Mouse (Mus musculus): ENCODE results near the gene Ugt1a5. TPM values are rescaled to one million over a fixed set of nuclear protein-coding genes. Genes with fewer than 3 reads are reported as not detected.

Ugt1a5 gene
- polyA plus RNA-seq, 1 experiment from 2014 or later, result not detected

DNA sequence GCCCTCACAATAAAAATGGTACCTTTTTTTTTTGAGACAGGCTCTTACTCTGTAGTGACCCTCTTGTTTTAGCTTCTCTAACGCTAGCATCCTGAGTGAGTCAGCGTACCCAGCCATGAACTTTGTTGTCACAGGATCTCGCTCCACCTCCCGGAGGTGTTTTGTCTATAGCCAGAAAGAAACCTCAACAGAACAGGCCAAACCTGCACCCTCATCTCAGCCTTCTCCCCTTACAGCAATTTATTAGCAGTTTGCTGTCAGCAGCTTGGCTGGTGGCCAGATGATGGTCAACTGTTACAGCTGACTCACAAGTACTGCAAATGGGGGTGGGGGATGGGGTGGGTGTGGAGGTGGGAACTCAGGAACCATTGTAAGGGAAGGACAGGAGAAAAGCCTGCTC is 96.4 kb downstream of the Ugt1a5 start:
- no peak overlapping the region for H3K27ac ChIP-seq (replicated peaks)

DNA sequence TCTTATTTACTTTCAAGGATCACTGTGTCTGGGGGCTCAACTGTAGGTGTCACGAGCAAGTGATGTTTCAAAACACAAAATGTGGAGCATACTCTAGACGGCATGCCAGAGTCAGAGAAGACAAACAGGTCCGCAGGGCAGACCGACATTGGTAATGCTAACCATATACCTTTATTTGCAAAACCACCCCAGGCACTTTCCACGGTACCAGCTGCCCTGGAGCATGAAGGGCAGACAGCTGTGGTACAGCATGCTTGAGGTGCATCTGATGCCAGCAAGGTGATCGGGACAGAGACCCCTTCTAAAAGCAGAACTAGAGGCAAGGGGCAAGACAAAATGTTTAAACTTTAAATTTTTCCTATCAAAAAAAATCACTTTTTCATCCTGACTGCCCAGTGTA is 97.1 kb downstream of the Ugt1a5 start:
- Histone ChIP-seq H3K4me3 (replicated peaks) (no peak overlapping the region), H3K4me2 (no peak overlapping the region), H3K36me3 (replicated peaks) (peaks cover 79% of the 10 kb centered on the region), H3K27ac (replicated peaks) (no peak overlapping the region), H3K9me3 (replicated peaks) (no peaks in the 10 kb centered on the region), H3K9ac (no peak overlapping the region), H3K27me3 (no peaks in the 10 kb centered on the region), H3K4me1 (replicated peaks) (peaks cover 44% of the 10 kb centered on the region)
- no peak for ATAC-seq (ENCODE audit: insufficient read depth)
- WGBS (ENCODE audit: insufficient replicate concordance), result 67% methylated on average over 6 of the region's 6 CpGs

More for the DNA sequence above, 96.4 kb downstream of the Ugt1a5 start:
- Histone ChIP-seq H3K4me3 (replicated peaks) (no peak overlapping the region), H3K9ac (no peak overlapping the region), H3K4me2 (no peak overlapping the region), H3K27me3 (no peaks in the 10 kb centered on the region), H3K36me3 (replicated peaks) (peaks cover 72% of the 10 kb centered on the region), H3K4me1 (replicated peaks) (peaks cover 44% of the 10 kb centered on the region), H3K9me3 (replicated peaks) (no peaks in the 10 kb centered on the region)
- 75% methylated on average over 4 of the region's 4 CpGs for WGBS (ENCODE audit: insufficient replicate concordance)
- no peak for ATAC-seq (ENCODE audit: insufficient read depth)

DNA sequence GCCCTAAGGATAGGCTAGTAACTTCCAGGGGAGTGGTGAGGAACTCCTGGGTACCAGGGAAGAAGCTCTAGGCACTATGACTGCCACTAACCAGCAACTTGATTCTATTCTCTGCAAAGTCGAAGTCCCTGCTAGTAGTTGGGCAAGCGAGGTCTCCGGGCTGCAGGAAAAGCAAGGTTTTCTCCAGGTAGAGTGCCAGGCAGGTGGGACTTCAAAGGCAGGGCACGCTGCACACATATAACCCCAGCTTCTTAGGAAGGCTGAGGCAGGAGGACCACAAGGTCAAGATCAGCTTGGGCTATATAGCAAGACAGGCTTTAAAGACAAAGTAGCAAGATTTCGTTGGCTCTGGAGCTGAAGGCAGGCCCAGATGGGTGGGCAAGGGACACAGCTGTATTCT is 98.0 kb downstream of the Ugt1a5 start:
- Histone ChIP-seq H3K27me3 (no peaks in the 10 kb centered on the region), H3K27ac (replicated peaks) (no peak overlapping the region), H3K4me3 (replicated peaks) (no peak overlapping the region), H3K9ac (no peak overlapping the region), H3K9me3 (replicated peaks) (no peaks in the 10 kb centered on the region), H3K36me3 (replicated peaks) (peaks cover 88% of the 10 kb centered on the region), H3K4me1 (replicated peaks) (peaks cover 44% of the 10 kb centered on the region), H3K4me2 (no peak overlapping the region)
- 74% methylated on average over 5 of the region's 5 CpGs for WGBS (ENCODE audit: insufficient replicate concordance)
- ATAC-seq (ENCODE audit: insufficient read depth), result no peak

DNA sequence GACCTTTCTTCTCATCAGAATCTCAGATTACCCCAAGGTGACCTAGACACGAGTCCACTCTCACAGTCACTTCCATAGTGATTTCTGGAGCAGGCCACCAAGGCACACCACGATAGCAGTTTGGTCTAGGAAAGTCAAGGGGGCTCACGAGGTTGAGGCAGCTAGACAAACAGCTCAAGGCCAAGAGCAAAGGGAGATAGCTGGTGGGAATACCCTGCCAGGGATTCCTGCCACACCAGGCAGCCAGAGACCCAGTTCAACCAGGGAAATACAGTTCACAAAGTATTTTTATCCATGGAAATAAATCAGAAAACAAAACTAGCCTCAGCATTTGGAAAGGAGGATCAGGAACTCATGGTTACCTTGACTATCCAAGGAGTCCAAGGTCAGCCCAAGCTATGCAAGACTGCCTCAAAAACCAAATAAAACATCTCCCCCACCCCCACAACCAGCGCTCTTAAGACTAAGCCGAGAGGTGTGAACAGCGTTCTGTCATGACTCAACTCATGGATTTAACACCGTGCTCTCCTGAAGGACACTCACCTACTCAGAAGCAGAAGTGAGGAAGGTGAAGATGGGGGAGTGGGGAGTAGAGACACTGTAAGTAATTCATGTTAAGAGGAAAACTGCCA is 98.5 kb downstream of the Ugt1a5 start:
- WGBS (ENCODE audit: insufficient replicate concordance), result 75% methylated on average over 7 of the region's 7 CpGs
- H3K4me1 ChIP-seq (replicated peaks), result peaks cover 40% of the 10 kb centered on the region
- H3K9ac ChIP-seq, result no peak overlapping the region
- no peaks in the 10 kb centered on the region for H3K9me3 ChIP-seq (replicated peaks)
- no peak overlapping the region for H3K27ac ChIP-seq (replicated peaks)
- H3K27me3 ChIP-seq, result no peaks in the 10 kb centered on the region
- no peak overlapping the region for H3K4me2 ChIP-seq
- ATAC-seq (ENCODE audit: insufficient read depth), result no peak
- H3K36me3 ChIP-seq (replicated peaks), result peaks cover 93% of the 10 kb centered on the region
- H3K4me3 ChIP-seq (replicated peaks), result no peak overlapping the region

DNA sequence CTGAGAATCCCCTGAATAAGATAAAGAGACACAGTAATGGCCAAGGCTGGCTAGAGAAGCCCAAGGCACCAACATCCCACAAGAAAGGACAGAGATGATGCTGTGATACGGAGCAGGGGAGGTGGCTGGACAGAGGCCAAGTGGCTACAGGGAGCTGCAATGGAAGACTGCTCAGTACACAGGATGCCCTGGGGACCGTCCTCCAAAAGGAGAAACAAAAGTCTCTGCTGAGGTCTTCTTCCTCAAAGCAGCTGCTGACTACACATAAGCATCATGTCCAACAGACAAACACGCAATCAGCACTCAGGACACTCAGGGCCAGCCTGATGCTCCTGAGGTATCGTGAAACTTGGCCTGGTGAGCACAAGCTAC is 99.0 kb downstream of the Ugt1a5 start:
- H3K4me2 ChIP-seq, result no peak overlapping the region
- H3K4me3 ChIP-seq (replicated peaks), result no peak overlapping the region
- H3K9ac ChIP-seq, result no peak overlapping the region
- peaks cover 35% of the 10 kb centered on the region for H3K4me1 ChIP-seq (replicated peaks)
- H3K9me3 ChIP-seq (replicated peaks), result no peaks in the 10 kb centered on the region
- no peaks in the 10 kb centered on the region for H3K27me3 ChIP-seq
- peaks cover 98% of the 10 kb centered on the region for H3K36me3 ChIP-seq (replicated peaks)
- WGBS (ENCODE audit: insufficient replicate concordance), result 70% methylated on average over 4 of the region's 4 CpGs
- no peak for ATAC-seq (ENCODE audit: insufficient read depth)
- no peak overlapping the region for H3K27ac ChIP-seq (replicated peaks)

DNA sequence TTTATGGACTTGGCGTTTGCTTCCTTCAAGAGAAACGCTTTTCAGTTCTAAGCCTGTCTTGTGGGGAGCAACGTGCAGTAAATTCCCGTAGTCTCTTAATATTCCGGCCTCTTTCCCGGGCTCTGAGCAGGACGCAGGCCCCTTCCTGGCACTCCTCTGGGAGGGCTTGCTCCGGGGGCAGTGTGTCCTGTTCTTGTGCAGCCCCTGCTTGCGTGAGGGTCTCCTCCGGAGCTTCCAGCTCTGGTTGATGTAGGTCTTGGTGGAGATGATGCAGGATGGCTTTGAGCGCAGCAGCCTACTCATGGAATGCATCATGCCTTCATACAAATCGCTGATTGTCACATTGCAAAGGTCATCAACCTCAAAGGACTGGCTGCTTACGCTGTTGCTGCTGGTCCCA is 100.3 kb downstream of the Ugt1a5 start:
- no peak for ATAC-seq (ENCODE audit: insufficient read depth)
- 79% methylated on average over 13 of the region's 13 CpGs for WGBS (ENCODE audit: insufficient replicate concordance)
- H3K27me3 ChIP-seq, result no peaks in the 10 kb centered on the region
- H3K9ac ChIP-seq, result no peak overlapping the region
- peaks cover 22% of the 10 kb centered on the region for H3K4me1 ChIP-seq (replicated peaks)
- peaks cover 95% of the 10 kb centered on the region for H3K36me3 ChIP-seq (replicated peaks)
- no peak overlapping the region for H3K4me2 ChIP-seq
- H3K27ac ChIP-seq (replicated peaks), result no peak overlapping the region
- no peak overlapping the region for H3K4me3 ChIP-seq (replicated peaks)
- no peaks in the 10 kb centered on the region for H3K9me3 ChIP-seq (replicated peaks)

DNA sequence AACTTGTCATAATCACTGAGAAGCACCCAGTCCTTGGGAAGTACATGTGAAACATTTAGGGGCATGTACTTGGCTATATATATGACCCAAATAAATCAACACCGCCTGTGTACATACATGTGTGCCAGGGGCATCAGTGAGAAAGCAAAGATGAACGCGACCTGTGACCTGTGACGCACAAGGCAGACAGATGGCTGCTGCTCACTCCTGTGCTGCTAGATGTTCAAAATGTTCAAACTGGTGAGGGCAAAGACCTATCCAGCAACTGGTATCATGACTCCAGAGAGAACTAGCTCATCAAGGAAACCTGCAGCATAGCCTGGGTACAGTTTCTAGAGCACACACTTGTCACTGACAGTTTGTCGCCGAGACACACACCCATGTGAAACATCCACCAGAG is 101.7 kb downstream of the Ugt1a5 start:
- no peak overlapping the region for H3K27ac ChIP-seq (replicated peaks)
- H3K4me3 ChIP-seq (replicated peaks), result no peak overlapping the region
- H3K9ac ChIP-seq, result no peak overlapping the region
- ATAC-seq (ENCODE audit: insufficient read depth), result no peak
- H3K36me3 ChIP-seq (replicated peaks), result peaks cover 95% of the 10 kb centered on the region
- WGBS (ENCODE audit: insufficient replicate concordance), result 89% methylated on average over 6 of the region's 6 CpGs
- H3K27me3 ChIP-seq, result no peaks in the 10 kb centered on the region
- H3K9me3 ChIP-seq (replicated peaks), result no peaks in the 10 kb centered on the region
- H3K4me1 ChIP-seq (replicated peaks), result peaks cover 9% of the 10 kb centered on the region; the same call in 1 of the 2 replicates
- H3K4me2 ChIP-seq, result no peak overlapping the region

DNA sequence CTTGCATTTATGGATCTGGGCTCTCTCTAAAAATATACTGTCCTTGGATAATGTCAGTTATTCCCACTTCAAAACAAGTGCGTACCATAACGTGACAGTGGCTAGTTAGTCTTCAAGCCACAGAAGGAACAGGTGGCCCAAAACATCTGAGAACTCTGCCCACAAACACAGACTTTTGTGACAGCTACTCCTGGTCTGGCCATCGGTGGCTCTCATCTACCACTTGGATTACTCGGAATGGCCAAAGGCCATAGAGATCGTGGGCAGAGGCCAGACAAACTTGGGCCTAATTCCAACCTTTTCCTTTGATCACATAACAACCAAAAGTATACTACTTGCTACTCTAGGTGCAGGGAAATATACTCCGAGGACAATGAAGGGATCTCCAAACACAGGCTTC is 102.3 kb downstream of the Ugt1a5 start:
- H3K9ac ChIP-seq, result no peak overlapping the region
- ATAC-seq (ENCODE audit: insufficient read depth), result no peak
- peaks cover 95% of the 10 kb centered on the region for H3K36me3 ChIP-seq (replicated peaks)
- no peaks in the 10 kb centered on the region for H3K9me3 ChIP-seq (replicated peaks)
- H3K4me3 ChIP-seq (replicated peaks), result no peak overlapping the region
- H3K4me1 ChIP-seq (replicated peaks), result 0 out of 2 replicates have a peak, but pooled peaks cover 3% of the 10 kb centered on the region
- no peaks in the 10 kb centered on the region for H3K27me3 ChIP-seq
- H3K27ac ChIP-seq (replicated peaks), result no peak overlapping the region
- WGBS (ENCODE audit: insufficient replicate concordance), result 73% methylated on average over 6 of the region's 6 CpGs
- H3K4me2 ChIP-seq, result no peak overlapping the region

Other genes starting within 250 kb of the Ugt1a5 start
- 8.2 and 8.7 TPM in 2 replicates for gene Usp40, start 157.5 kb upstream of the Ugt1a5 start, polyA plus RNA-seq (2015; fragmentation: Nextera tagmentation; extraction: Ambion mirVana)
- not detected in 2 replicates for gene Ugt1a10, start 110.6 kb upstream of the Ugt1a5 start, polyA plus RNA-seq (2015; fragmentation: Nextera tagmentation; extraction: Ambion mirVana)
- gene Ugt1a9, start 95.2 kb upstream of the Ugt1a5 start, polyA plus RNA-seq (2015; fragmentation: Nextera tagmentation; extraction: Ambion mirVana), result 0.36 and 0.59 TPM in 2 replicates
- not detected in 2 replicates for gene Ugt1a8, start 78.2 kb upstream of the Ugt1a5 start, polyA plus RNA-seq (2015; fragmentation: Nextera tagmentation; extraction: Ambion mirVana)
- gene Ugt1a7c, start 71.0 kb upstream of the Ugt1a5 start, polyA plus RNA-seq (2015; fragmentation: Nextera tagmentation; extraction: Ambion mirVana), result 2.8 and 3.1 TPM in 2 replicates
- gene Ugt1a6b, start 62.8 kb upstream of the Ugt1a5 start, polyA plus RNA-seq (2015; fragmentation: Nextera tagmentation; extraction: Ambion mirVana), result 10.9 and 13.6 TPM in 2 replicates
- 15.4 and 19.2 TPM in 2 replicates for gene Ugt1a6a, start 31.2 kb upstream of the Ugt1a5 start, polyA plus RNA-seq (2015; fragmentation: Nextera tagmentation; extraction: Ambion mirVana)
- 0.10 and 0.17 TPM in 2 replicates for gene Ugt1a2, start 34.6 kb downstream of the Ugt1a5 start, polyA plus RNA-seq (2015; fragmentation: Nextera tagmentation; extraction: Ambion mirVana)
- 9.8 and 10.4 TPM in 2 replicates for gene Dnajb3, start 39.8 kb downstream of the Ugt1a5 start, polyA plus RNA-seq (2015; fragmentation: Nextera tagmentation; extraction: Ambion mirVana)
- gene Ugt1a1, start 45.9 kb downstream of the Ugt1a5 start, polyA plus RNA-seq (2015; fragmentation: Nextera tagmentation; extraction: Ambion mirVana), result 0.20 TPM in 1 of 2 replicates, not detected in the other
- 0.28 and 0.73 TPM in 2 replicates for gene Mroh2a, start 61.0 kb downstream of the Ugt1a5 start, polyA plus RNA-seq (2015; fragmentation: Nextera tagmentation; extraction: Ambion mirVana)
- 62.7 and 70.9 TPM in 2 replicates for gene Hjurp, start 111.6 kb downstream of the Ugt1a5 start, polyA plus RNA-seq (2015; fragmentation: Nextera tagmentation; extraction: Ambion mirVana)
- gene Trpm8, start 111.6 kb downstream of the Ugt1a5 start, polyA plus RNA-seq (2015; fragmentation: Nextera tagmentation; extraction: Ambion mirVana), result not detected in 2 replicates
- 386 and 409 TPM in 2 replicates for gene Spp2, start 240.9 kb downstream of the Ugt1a5 start, polyA plus RNA-seq (2015; fragmentation: Nextera tagmentation; extraction: Ambion mirVana)